Mouse (Mus musculus): ENCODE data around the gene Ttc30b.

DNA sequence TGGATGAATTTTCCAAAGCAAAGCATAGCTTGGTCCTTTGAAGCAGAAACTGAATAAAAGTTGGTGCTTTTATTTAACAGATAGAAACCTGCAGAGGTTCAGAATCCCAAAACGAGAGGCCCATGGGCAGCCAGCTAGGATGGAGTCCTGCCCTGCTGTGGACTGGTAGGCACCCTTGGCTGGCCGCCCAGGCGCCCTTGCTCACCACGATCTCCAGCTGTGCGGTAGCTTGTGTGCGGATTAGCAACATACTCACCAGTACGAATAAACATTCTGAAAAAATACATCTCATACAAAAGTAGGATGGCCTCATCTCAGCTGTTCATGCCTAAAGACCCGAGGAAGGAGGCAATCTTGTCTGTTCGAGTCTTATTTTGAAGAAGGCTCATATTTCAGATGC is 49.4 kb upstream of the Ttc30b start:
- TF ChIP-seq GATA1 (IDR thresholded peaks at IDR 0.05; ENCODE audit: borderline replicate concordance, low read length): no peak
- TF ChIP-seq FLI1 (IDR thresholded peaks at IDR 0.05; ENCODE audit: low read length): no peak
